24 mouse cellular contexts compared by ENCODE assay signal in genomic region chr10:76247960-76248646, GRCm38 (mm10). TPM values are rescaled to one million over a fixed set of nuclear protein-coding genes. Genes with fewer than 3 reads are reported as not detected.
DNase-seq lines count a peak whose midpoint lies in the region; ATAC-seq and TF ChIP-seq lines count a peak whose summit lies in the region.
"Had no signal": no experiment of that assay in that cellular context is flagged by ENCODE, and none has a peak within 500 bp of the region (broad histone marks: within the 10 kb centered on the region; RNA-seq: fewer than 3 reads in every experiment).

No protein-coding gene starts in this region.

- H3K9me3 ChIP-seq in embryonic facial prominence, embryonic 13.5 days: no peaks in the 10 kb centered on the region
- no peaks in the 10 kb centered on the region for H3K9me3 ChIP-seq in stomach, postnatal 0 days (ENCODE audit: control insufficient read depth, low read length)
- H3K9me3 ChIP-seq: forebrain, embryonic 15.5 days; heart, embryonic 15.5 days; hindbrain, embryonic 15.5 days; kidney, embryonic 15.5 days; limb, embryonic 15.5 days; neural tube, embryonic 12.5 days had no signal

- H3K9ac ChIP-seq in embryonic facial prominence, embryonic 13.5 days: no peak overlapping the region
- H3K9ac ChIP-seq in stomach, postnatal 0 days (ENCODE audit: low read length): no peak overlapping the region
- H3K9ac ChIP-seq: forebrain, embryonic 15.5 days; heart, embryonic 15.5 days; hindbrain, embryonic 15.5 days; kidney, embryonic 15.5 days; limb, embryonic 15.5 days; neural tube, embryonic 12.5 days had no signal

- ATAC-seq in embryonic facial prominence, embryonic 13.5 days (ENCODE audit: insufficient number of reproducible peaks, insufficient read depth, low FRiP score, low TSS enrichment, low read depth): no peak
- ATAC-seq in stomach, postnatal 0 days (ENCODE audit: low FRiP score, low TSS enrichment): no peak
- ATAC-seq: forebrain, embryonic 15.5 days; intestine, postnatal 0 days had no signal

- peak overlapping the region; percentile 5; the same call in 1 of the 2 replicates for H3K4me2 ChIP-seq in embryonic facial prominence, embryonic 13.5 days
- no peak overlapping the region for H3K4me2 ChIP-seq in stomach, postnatal 0 days (replicated peaks; ENCODE audit: low read depth)
- H3K4me2 ChIP-seq: forebrain, embryonic 15.5 days; heart, embryonic 15.5 days; hindbrain, embryonic 15.5 days; kidney, embryonic 15.5 days; limb, embryonic 15.5 days; neural tube, embryonic 12.5 days had no signal

- TF ChIP-seq CTCF in olfactory bulb, adult 2 months (IDR thresholded peaks at IDR 0.05; ENCODE audit: insufficient read depth, low read depth, low read length): no peak
- no peak for TF ChIP-seq CTCF in stomach, postnatal 0 days (IDR thresholded peaks at IDR 0.05; ENCODE audit: low read depth)

- whole genome bisulfite sequencing in embryonic facial prominence, embryonic 13.5 days: 34% methylated on average over 21 of the region's 21 CpGs
- 32% methylated on average over 21 of the region's 21 CpGs for WGBS in olfactory bulb, adult 2 months
- 58% methylated on average over 21 of the region's 21 CpGs for WGBS in stomach, postnatal 0 days

- intact Hi-C loops in heart, postnatal 36 days (cut with DNase I): no loop called here

- H3K27me3 ChIP-seq in embryonic facial prominence, embryonic 13.5 days: no peaks in the 10 kb centered on the region
- no peaks in the 10 kb centered on the region for H3K27me3 ChIP-seq in stomach, postnatal 0 days (ENCODE audit: control insufficient read depth, insufficient read depth, low read length)
- H3K27me3 ChIP-seq: forebrain, embryonic 15.5 days; heart, embryonic 15.5 days; hindbrain, embryonic 15.5 days; kidney, embryonic 15.5 days; limb, embryonic 15.5 days; neural tube, embryonic 12.5 days had no signal

- no peak for TF ChIP-seq POLR2A in olfactory bulb, adult 2 months (IDR thresholded peaks at IDR 0.05; ENCODE audit: insufficient read depth, low read depth, low read length)

- no peak overlapping the region for H3K4me3 ChIP-seq in embryonic facial prominence, embryonic 13.5 days
- no peak overlapping the region for H3K4me3 ChIP-seq in olfactory bulb, adult 2 months (ENCODE audit: insufficient read depth, low read depth, low read length)
- no peak overlapping the region for H3K4me3 ChIP-seq in stomach, postnatal 0 days (ENCODE audit: low read depth, low read length)
- H3K4me3 ChIP-seq: forebrain, embryonic 15.5 days; heart, embryonic 15.5 days; hindbrain, embryonic 15.5 days; kidney, embryonic 15.5 days; limb, embryonic 15.5 days; neural tube, embryonic 12.5 days had no signal

- peak overlapping the region; percentile 23 for H3K27ac ChIP-seq in embryonic facial prominence, embryonic 13.5 days
- H3K27ac ChIP-seq in olfactory bulb, adult 2 months (ENCODE audit: insufficient read depth, low read depth, low read length): 0 out of 2 replicates have a peak overlapping the region, but pooled peaks have one; percentile 6
- H3K27ac ChIP-seq in stomach, postnatal 0 days (replicated peaks): no peak overlapping the region
- H3K27ac ChIP-seq: forebrain, embryonic 15.5 days; heart, embryonic 15.5 days; hindbrain, embryonic 15.5 days; kidney, embryonic 15.5 days; limb, embryonic 15.5 days; neural tube, embryonic 12.5 days had no signal

- TF ChIP-seq EP300 in stomach, postnatal 0 days (optimal IDR thresholded peaks at IDR 0.05): no peak

- no peaks in the 10 kb centered on the region for H3K36me3 ChIP-seq in embryonic facial prominence, embryonic 13.5 days
- H3K36me3 ChIP-seq in stomach, postnatal 0 days (ENCODE audit: control insufficient read depth, insufficient read depth, low read length): no peaks in the 10 kb centered on the region
- H3K36me3 ChIP-seq: forebrain, embryonic 15.5 days; heart, embryonic 15.5 days; hindbrain, embryonic 15.5 days; kidney, embryonic 15.5 days; limb, embryonic 15.5 days; neural tube, embryonic 12.5 days had no signal

- DNase-seq in heart, adult 11 months: peak; percentile 71
- no peak for DNase-seq in heart, postnatal 36 days
- peak; percentile 64 for DNase-seq in retina, postnatal 1 day
- DNase-seq in retina, embryonic 14.5 days (ENCODE audit: low spot score): no peak
- DNase-seq in liver: no peak
- DNase-seq in stomach, postnatal 0 days (ENCODE audit: low spot score): no peak
- DNase-seq: adrenal gland, postnatal 10 days; B cell, adult 2 months; cerebellum, postnatal 14 days; gastrocnemius, postnatal 25 days; layer of hippocampus, postnatal 36 days; lung, postnatal 10 days; spleen, adult 18-20 months; thymus, postnatal 36 days had no signal

- peaks cover 17% of the 10 kb centered on the region for H3K4me1 ChIP-seq in embryonic facial prominence, embryonic 13.5 days
- no peaks in the 10 kb centered on the region; the same call in 1 of the 2 replicates for H3K4me1 ChIP-seq in olfactory bulb, adult 2 months (ENCODE audit: control insufficient read depth, insufficient read depth, low read length)
- 0 out of 2 replicates have a peak, but pooled peaks cover under 1% of the 10 kb centered on the region for H3K4me1 ChIP-seq in stomach, postnatal 0 days (replicated peaks; ENCODE audit: control insufficient read depth, insufficient read depth)
- H3K4me1 ChIP-seq: forebrain, embryonic 15.5 days; hindbrain, embryonic 15.5 days; kidney, embryonic 15.5 days; neural tube, embryonic 12.5 days had no signal

RNA-seq across cellular contexts. Expression of gene S100b, which starts 5.5 kb away (rescaled TPM):
- 1 to 10 TPM; 1.4 to 1.6 TPM for total RNA-seq in heart, postnatal 36 days (2021)
- polyA plus RNA-seq in embryonic facial prominence, embryonic 13.5 days (2015; fragmentation: Nextera tagmentation; extraction: Ambion mirVana): 5.7 and 8.1 TPM in 2 replicates
- polyA plus RNA-seq in olfactory bulb, adult 2 months (2012; ENCODE audit: insufficient read depth, insufficient read length, low replicate concordance, missing spikeins): 277 TPM in 1 of 2 replicates, not detected in the other
- 2.1 and 2.6 TPM in 2 replicates for polyA plus RNA-seq in stomach, postnatal 0 days (2015; fragmentation: Nextera tagmentation; extraction: Ambion mirVana)
- total RNA-seq: megakaryocyte progenitor cell, adult 5-6 weeks had no signal

RNA-seq across cellular contexts. Expression of gene Prmt2, which starts 10.4 kb away (rescaled TPM):
- 10 to 100 TPM; 10.9 to 12.3 TPM for total RNA-seq in heart, postnatal 36 days (2021)
- polyA plus RNA-seq in embryonic facial prominence, embryonic 13.5 days (2015; fragmentation: Nextera tagmentation; extraction: Ambion mirVana): 62.5 and 67.7 TPM in 2 replicates
- not detected in 2 replicates for polyA plus RNA-seq in olfactory bulb, adult 2 months (2012; ENCODE audit: insufficient read depth, insufficient read length, low replicate concordance, missing spikeins)
- 26.3 and 28.0 TPM in 2 replicates for polyA plus RNA-seq in stomach, postnatal 0 days (2015; fragmentation: Nextera tagmentation; extraction: Ambion mirVana)

Comparison
In these comparisons a context has a peak if more than half of its experiments do, and no peak if none do; other contexts are left out.
1. DNase-seq: peak in heart, adult 11 months (single experiment) and retina, postnatal 1 day (single experiment); none in heart, postnatal 36 days (0 of 2), retina, embryonic 14.5 days (single experiment), liver (single experiment) and stomach, postnatal 0 days (single experiment).